Mouse (Mus musculus): ENCODE measurements around the gene Rnf41.

Rnf41 gene

DNA sequence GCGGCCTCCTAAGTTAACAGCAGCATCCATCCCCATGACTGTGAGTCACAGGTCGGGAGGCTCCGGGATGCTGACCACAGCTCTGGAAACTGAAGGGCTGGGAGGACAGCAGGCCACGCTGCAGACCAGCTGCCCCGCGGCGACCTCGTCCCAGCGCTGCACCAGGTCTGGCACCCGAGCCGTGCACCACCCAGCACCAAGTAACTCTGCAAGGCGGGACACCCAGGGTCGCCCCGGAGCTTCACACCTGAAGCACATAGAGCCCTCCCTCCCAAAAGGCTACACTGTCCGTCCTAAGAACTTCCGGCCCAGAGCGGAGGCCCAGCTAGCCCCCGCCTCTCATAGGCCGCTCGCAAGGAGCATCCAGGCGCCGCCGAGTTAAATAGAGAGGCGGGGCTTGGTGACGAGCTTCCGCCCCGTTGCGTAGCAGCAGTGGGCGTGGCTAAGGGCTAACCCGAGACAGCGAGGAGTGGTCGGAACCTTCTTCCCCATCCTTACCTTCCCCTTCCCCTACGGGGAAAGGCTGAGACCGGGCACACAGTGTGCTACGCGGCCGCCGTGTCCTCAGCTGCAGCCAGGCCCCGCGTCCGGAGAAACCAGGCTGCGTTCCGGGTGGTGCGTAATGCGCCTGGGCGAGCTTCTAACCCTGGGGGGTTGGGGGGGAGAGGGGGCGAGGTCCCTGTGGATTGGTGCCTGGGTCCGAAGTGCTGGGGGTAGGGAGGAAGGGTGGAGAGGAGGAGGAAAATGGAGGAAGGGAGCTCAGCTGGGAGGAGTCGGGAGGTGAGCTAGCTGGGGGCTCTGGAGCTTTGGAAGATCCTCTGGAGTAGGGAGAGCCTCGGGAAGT lies at the start of gene Rnf41, which contains the start of gene Nabp2:
Gene Rnf41, plus strand, starts transcription at position 447 of the 844 bp plus-strand sequence.
Gene Nabp2, minus strand, starts transcription at position 282 of the 844 bp plus-strand sequence.
- no peaks in the 10 kb centered on the region for H3K27me3 ChIP-seq (ENCODE audit: insufficient read depth, low read length)
- H3K36me3 ChIP-seq (ENCODE audit: insufficient read depth, low read length): peaks cover 53% of the 10 kb centered on the region
- no peaks in the 10 kb centered on the region for H3K9me3 ChIP-seq (ENCODE audit: low read length)
- H3K4me1 ChIP-seq (replicated peaks; ENCODE audit: low read depth, low read length): peaks cover 61% of the 10 kb centered on the region
- peak within 1 kb of the TSS; percentile 95 for H3K4me3 ChIP-seq (replicated peaks; ENCODE audit: low read length)
- TF ChIP-seq POU5F1 (IDR thresholded peaks at IDR 0.05; ENCODE audit: borderline replicate concordance, low read length) (no peak), NANOG (IDR thresholded peaks at IDR 0.05; ENCODE audit: borderline replicate concordance, low read length) (no peak), CTCF (conservative IDR thresholded peaks at IDR 0.05; ENCODE audit: low read length) (no peak)

DNA sequence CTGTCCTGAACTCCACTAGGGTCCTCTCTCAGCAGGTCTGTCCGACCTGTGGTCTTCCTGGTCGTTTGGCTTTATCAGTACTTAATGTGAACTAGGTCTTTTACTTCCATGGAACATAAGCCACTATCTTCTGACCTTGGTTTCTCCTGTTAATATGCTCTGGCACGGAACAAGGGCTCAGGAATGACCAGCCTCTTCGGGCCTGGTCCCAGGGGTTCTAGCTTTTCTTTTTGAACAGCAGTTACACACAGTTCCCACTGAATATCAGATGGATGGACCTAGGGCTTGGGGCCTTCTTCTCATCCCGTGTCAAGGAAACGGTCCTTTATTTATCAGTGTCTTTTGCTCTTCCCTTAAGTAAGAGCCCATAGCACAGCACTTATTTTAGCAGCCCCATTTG lies 49.6 kb upstream of the Rnf41 start:
- H3K4me3 ChIP-seq (replicated peaks; ENCODE audit: low read length): no peak overlapping the region
- TF ChIP-seq NANOG (IDR thresholded peaks at IDR 0.05; ENCODE audit: borderline replicate concordance, low read length): no peak
- peaks cover 21% of the 10 kb centered on the region for H3K4me1 ChIP-seq (replicated peaks; ENCODE audit: low read depth, low read length)
- H3K27me3 ChIP-seq (ENCODE audit: insufficient read depth, low read length): no peaks in the 10 kb centered on the region
- H3K36me3 ChIP-seq (ENCODE audit: insufficient read depth, low read length): peaks cover 97% of the 10 kb centered on the region
- H3K9me3 ChIP-seq (ENCODE audit: low read length): no peaks in the 10 kb centered on the region

DNA sequence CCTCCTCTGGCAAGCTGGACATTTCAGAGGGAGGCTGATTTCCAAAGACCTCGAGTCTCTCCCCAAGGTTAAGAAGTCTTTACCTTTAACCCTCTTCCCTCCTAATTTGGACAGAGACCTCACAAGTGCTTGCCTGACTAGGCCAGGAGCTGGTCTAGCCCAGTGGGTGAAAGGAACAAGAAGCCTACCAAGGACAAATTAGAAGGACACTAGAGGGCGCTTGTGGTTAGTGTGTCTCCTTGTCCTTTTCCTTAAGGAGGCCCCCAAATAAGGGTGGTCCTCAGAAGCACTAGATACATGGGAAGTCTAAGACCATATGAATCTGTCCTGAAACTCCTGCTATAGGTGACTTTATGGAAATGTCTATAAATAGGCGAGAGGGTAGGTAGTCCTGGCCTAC lies 48.9 kb upstream of the Rnf41 start:
- H3K4me1 ChIP-seq (replicated peaks; ENCODE audit: low read depth, low read length): peaks cover 26% of the 10 kb centered on the region
- TF ChIP-seq CTCF (conservative IDR thresholded peaks at IDR 0.05; ENCODE audit: low read length): peak; percentile 58
- no peak for TF ChIP-seq POU5F1 (IDR thresholded peaks at IDR 0.05; ENCODE audit: borderline replicate concordance, low read length)
- H3K9me3 ChIP-seq (ENCODE audit: low read length): no peaks in the 10 kb centered on the region
- H3K36me3 ChIP-seq (ENCODE audit: insufficient read depth, low read length): peaks cover 90% of the 10 kb centered on the region
- no peak overlapping the region for H3K4me3 ChIP-seq (replicated peaks; ENCODE audit: low read length)
- H3K27me3 ChIP-seq (ENCODE audit: insufficient read depth, low read length): no peaks in the 10 kb centered on the region

DNA sequence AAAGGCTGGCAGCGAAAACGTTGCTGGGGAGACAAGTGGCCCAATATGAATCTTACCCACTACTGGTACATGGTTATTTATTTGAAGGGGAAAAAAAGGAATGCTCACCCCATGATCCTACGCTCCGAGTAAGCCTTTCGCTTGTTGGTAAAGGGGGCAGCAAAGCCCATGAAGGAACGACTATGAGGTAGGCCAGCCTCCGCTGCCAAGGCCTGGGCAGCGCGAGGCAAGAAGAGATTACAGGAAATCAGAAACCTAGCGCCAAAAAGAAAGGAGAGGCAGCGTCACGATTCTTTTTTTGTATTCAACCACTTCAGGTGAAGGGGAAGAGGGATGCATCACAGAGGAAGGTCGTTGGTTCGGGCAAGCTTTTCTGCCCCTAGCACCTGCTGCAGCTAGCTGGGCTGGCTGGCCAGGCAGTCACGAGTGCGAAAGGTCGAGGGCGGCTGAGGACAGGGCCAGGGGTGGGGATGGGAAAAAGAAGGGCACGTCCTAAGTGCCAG lies 43.5 kb upstream of the Rnf41 start:
- no peaks in the 10 kb centered on the region for H3K27me3 ChIP-seq (ENCODE audit: insufficient read depth, low read length)
- peak overlapping the region; percentile 89 for H3K4me3 ChIP-seq (replicated peaks; ENCODE audit: low read length)
- H3K4me1 ChIP-seq (replicated peaks; ENCODE audit: low read depth, low read length): peaks cover 62% of the 10 kb centered on the region
- TF ChIP-seq POU5F1 (IDR thresholded peaks at IDR 0.05; ENCODE audit: borderline replicate concordance, low read length) (no peak), CTCF (conservative IDR thresholded peaks at IDR 0.05; ENCODE audit: low read length) (no peak), NANOG (IDR thresholded peaks at IDR 0.05; ENCODE audit: borderline replicate concordance, low read length) (no peak)
- H3K36me3 ChIP-seq (ENCODE audit: insufficient read depth, low read length): peaks cover 36% of the 10 kb centered on the region
- H3K9me3 ChIP-seq (ENCODE audit: low read length): no peaks in the 10 kb centered on the region

DNA sequence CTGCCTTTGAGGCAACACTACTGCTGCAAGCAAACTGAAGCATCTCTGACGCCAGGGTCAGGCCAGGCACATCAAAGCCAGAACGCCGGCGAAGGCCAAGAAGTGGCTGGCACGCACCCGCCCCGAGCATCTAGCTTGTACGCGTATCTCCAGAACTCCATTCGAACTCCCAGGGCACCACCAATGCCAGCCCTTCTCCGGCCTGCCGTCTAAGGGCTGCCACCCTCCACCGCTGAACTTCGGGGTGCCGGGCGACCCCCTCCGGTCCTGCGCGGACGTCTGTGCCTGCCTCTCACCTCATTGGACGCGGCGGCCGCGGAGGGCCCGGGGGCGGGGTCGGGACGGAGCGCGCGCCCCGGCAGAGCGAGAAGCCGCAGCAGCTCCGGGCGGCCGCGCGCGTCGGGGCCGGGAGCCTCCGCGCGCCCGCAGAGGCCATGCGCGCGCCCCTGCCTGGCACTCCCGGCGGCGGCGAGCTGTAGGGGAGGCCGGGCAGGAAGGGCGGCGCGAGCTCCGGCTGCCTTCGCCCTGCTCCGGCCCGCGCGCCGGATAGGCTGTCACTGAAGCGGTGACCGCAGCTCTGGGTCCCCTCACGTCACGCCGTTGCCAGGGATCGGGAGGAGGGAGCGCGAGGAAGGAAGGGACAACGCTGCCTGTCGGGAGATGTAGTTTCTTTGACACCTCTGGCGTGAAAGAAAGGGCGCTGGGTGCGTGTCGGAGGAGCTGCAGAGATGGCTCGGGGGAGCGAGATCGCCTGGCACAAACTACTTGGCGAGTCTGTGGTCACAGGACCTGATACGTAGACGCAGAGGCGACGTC lies 42.8 kb upstream of the Rnf41 start, which contains the start of gene Coq10a:
Gene Coq10a, minus strand, starts transcription at position 596 of the 816 bp plus-strand sequence.
- peak within 1 kb of the TSS; percentile 89 for H3K4me3 ChIP-seq (replicated peaks; ENCODE audit: low read length)
- no peaks in the 10 kb centered on the region for H3K27me3 ChIP-seq (ENCODE audit: insufficient read depth, low read length)
- peaks cover 68% of the 10 kb centered on the region for H3K4me1 ChIP-seq (replicated peaks; ENCODE audit: low read depth, low read length)
- no peaks in the 10 kb centered on the region for H3K9me3 ChIP-seq (ENCODE audit: low read length)
- TF ChIP-seq NANOG (IDR thresholded peaks at IDR 0.05; ENCODE audit: borderline replicate concordance, low read length): no peak
- TF ChIP-seq POU5F1 (IDR thresholded peaks at IDR 0.05; ENCODE audit: borderline replicate concordance, low read length): no peak
- no peak for TF ChIP-seq CTCF (conservative IDR thresholded peaks at IDR 0.05; ENCODE audit: low read length)
- H3K36me3 ChIP-seq (ENCODE audit: insufficient read depth, low read length): peaks cover 30% of the 10 kb centered on the region

DNA sequence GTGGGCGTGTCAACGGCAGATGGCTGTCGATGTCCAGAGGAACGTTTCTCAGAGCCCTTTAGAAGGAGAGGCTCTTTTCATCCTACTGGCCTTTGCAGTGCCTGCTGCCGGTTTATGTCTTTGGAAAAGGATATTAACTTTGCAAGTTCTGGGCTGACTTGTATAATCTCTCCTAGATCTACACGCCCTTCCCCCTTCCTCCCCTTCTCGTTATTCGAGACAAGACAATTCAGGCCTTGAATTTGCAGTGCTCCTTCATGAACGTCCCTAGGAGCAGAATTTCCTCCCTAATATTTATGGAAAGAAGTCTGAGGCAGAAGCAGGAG lies 42.3 kb upstream of the Rnf41 start:
- no peaks in the 10 kb centered on the region for H3K9me3 ChIP-seq (ENCODE audit: low read length)
- peaks cover 71% of the 10 kb centered on the region for H3K4me1 ChIP-seq (replicated peaks; ENCODE audit: low read depth, low read length)
- H3K27me3 ChIP-seq (ENCODE audit: insufficient read depth, low read length): no peaks in the 10 kb centered on the region
- no peak for TF ChIP-seq NANOG (IDR thresholded peaks at IDR 0.05; ENCODE audit: borderline replicate concordance, low read length)
- peaks cover 24% of the 10 kb centered on the region for H3K36me3 ChIP-seq (ENCODE audit: insufficient read depth, low read length)
- H3K4me3 ChIP-seq (replicated peaks; ENCODE audit: low read length): peak overlapping the region; percentile 89

DNA sequence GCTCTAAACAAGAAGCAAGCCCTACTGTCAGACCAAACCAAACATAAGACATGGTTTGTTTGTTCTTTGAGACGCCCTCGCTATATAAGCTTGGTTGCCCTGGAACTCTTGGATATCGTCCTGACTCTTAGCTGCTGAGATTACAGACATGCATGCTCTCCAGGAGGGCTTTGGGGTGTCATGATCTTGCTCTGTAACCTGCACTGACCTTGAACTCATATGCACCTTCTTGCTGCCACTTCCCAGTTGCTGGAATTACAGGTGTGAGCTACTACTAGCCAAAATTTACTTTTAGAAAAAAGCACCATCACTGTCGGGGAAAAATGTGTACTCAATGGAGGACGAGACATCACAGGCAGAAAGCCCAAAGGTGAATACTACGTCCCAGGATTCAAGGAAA lies 41.9 kb upstream of the Rnf41 start:
- H3K9me3 ChIP-seq (ENCODE audit: low read length): no peaks in the 10 kb centered on the region
- H3K27me3 ChIP-seq (ENCODE audit: insufficient read depth, low read length): no peaks in the 10 kb centered on the region
- peaks cover 20% of the 10 kb centered on the region for H3K36me3 ChIP-seq (ENCODE audit: insufficient read depth, low read length)
- H3K4me3 ChIP-seq (replicated peaks; ENCODE audit: low read length): peak overlapping the region; percentile 89
- peaks cover 69% of the 10 kb centered on the region for H3K4me1 ChIP-seq (replicated peaks; ENCODE audit: low read depth, low read length)
- no peak for TF ChIP-seq CTCF (conservative IDR thresholded peaks at IDR 0.05; ENCODE audit: low read length)
- no peak for TF ChIP-seq POU5F1 (IDR thresholded peaks at IDR 0.05; ENCODE audit: borderline replicate concordance, low read length)
- TF ChIP-seq NANOG (IDR thresholded peaks at IDR 0.05; ENCODE audit: borderline replicate concordance, low read length): no peak

DNA sequence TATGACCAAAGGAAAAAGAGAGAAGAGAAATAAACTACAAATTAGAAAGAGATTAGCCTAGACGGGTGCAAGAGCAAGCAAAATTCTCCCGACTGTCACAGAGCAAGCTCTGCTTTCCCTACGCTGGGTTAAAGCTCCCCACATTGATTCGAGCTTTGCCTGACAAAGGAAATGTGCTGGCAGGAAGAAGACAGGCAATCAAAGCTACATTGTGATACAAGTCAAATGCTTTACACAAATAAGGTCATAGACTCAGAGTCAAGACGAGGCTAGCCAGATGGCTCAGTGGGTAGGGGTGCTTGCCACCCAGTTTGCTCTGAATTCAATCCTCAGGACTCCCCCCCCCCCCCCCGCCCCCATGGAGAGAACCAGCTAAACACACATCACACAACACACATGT lies 41.4 kb upstream of the Rnf41 start:
- Histone ChIP-seq H3K9me3 (ENCODE audit: low read length) (no peaks in the 10 kb centered on the region), H3K27me3 (ENCODE audit: insufficient read depth, low read length) (no peaks in the 10 kb centered on the region), H3K36me3 (ENCODE audit: insufficient read depth, low read length) (peaks cover 16% of the 10 kb centered on the region), H3K4me1 (replicated peaks; ENCODE audit: low read depth, low read length) (peaks cover 68% of the 10 kb centered on the region), H3K4me3 (replicated peaks; ENCODE audit: low read length) (peak overlapping the region; percentile 89)
- TF ChIP-seq CTCF (conservative IDR thresholded peaks at IDR 0.05; ENCODE audit: low read length): no peak
- TF ChIP-seq POU5F1 (IDR thresholded peaks at IDR 0.05; ENCODE audit: borderline replicate concordance, low read length): no peak; the same call in 1 of the 2 replicates
- peak; percentile 97 for TF ChIP-seq NANOG (IDR thresholded peaks at IDR 0.05; ENCODE audit: borderline replicate concordance, low read length)

Measured in E14TG2a.4 (cell line).